ENCODE assay signal across 22 mouse cellular contexts in the genomic region with DNA sequence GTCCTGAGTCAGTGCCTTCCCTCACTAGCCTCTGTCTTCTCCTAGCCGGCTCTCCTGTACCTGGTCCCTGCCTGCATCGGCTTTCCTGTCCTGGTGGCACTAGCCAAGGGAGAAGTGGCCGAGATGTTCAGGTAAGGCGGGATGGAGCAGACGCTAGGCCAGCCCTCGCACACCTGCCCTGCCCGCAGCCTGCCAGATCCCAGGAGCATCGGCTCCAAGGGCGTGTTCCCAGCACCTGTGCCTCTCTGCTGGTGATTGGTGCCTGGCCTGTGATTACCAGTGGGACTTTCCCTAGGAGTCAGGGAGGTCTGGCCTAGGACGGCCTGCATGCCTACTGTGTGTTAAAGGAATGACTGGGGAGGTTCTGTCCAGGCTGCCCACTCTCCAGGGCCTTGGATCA. TPM values are rescaled to one million over a fixed set of nuclear protein-coding genes. Genes with fewer than 3 reads are reported as not detected.
DNase-seq lines count a peak whose midpoint lies in the region; ATAC-seq and TF ChIP-seq lines count a peak whose summit lies in the region.
"Had no signal": no experiment of that assay in that cellular context is flagged by ENCODE, and none has a peak within 500 bp of the region (broad histone marks: within the 10 kb centered on the region; RNA-seq: fewer than 3 reads in every experiment).

No protein-coding gene starts in this region.

- H3K36me3 ChIP-seq in intestine, embryonic 15.5 days = peaks cover 74% of the 10 kb centered on the region
- H3K36me3 ChIP-seq in intestine, postnatal 0 days (ENCODE audit: control insufficient read depth, insufficient read depth) = peaks cover 88% of the 10 kb centered on the region
- peaks cover 100% of the 10 kb centered on the region for H3K36me3 ChIP-seq in embryonic facial prominence, embryonic 10.5 days (replicated peaks)
- H3K36me3 ChIP-seq in stomach, embryonic 16.5 days (ENCODE audit: control insufficient read depth, insufficient read depth, low read length) = peaks cover 24% of the 10 kb centered on the region

- 0 out of 2 replicates have a peak, but pooled peaks cover 4% of the 10 kb centered on the region for H3K4me1 ChIP-seq in intestine, embryonic 15.5 days (replicated peaks)
- H3K4me1 ChIP-seq in intestine, postnatal 0 days (replicated peaks; ENCODE audit: control insufficient read depth, insufficient read depth, low read length) = no peaks in the 10 kb centered on the region
- peaks cover 30% of the 10 kb centered on the region for H3K4me1 ChIP-seq in embryonic facial prominence, embryonic 10.5 days
- 0 out of 2 replicates have a peak, but pooled peaks cover 6% of the 10 kb centered on the region for H3K4me1 ChIP-seq in stomach, embryonic 16.5 days (ENCODE audit: control insufficient read depth, insufficient read depth, low read length)

- TF ChIP-seq CTCF in intestine, postnatal 0 days (IDR thresholded peaks at IDR 0.05; ENCODE audit: low read depth) = no peak

- H3K9ac ChIP-seq in intestine, embryonic 15.5 days = no peak overlapping the region
- no peak overlapping the region for H3K9ac ChIP-seq in intestine, postnatal 0 days (ENCODE audit: low read depth, low read length)
- H3K9ac ChIP-seq in stomach, embryonic 16.5 days (ENCODE audit: low read length) = no peak overlapping the region
- H3K9ac ChIP-seq: forebrain, postnatal 0 days; hindbrain, embryonic 13.5 days; liver, embryonic 13.5 days had no signal

- no peaks in the 10 kb centered on the region for H3K27me3 ChIP-seq in intestine, embryonic 15.5 days (replicated peaks)
- no peaks in the 10 kb centered on the region for H3K27me3 ChIP-seq in intestine, postnatal 0 days (replicated peaks; ENCODE audit: control insufficient read depth, insufficient read depth, low read length)
- no peaks in the 10 kb centered on the region for H3K27me3 ChIP-seq in embryonic facial prominence, embryonic 10.5 days (replicated peaks; ENCODE audit: low read depth, poor library complexity, severe bottlenecking)
- no peaks in the 10 kb centered on the region for H3K27me3 ChIP-seq in stomach, embryonic 16.5 days (ENCODE audit: control insufficient read depth, insufficient read depth, low read length)
- H3K27me3 ChIP-seq: hindbrain, embryonic 13.5 days; liver, embryonic 13.5 days; midbrain, embryonic 13.5 days had no signal

- no peak overlapping the region for H3K27ac ChIP-seq in intestine, embryonic 15.5 days
- no peak overlapping the region for H3K27ac ChIP-seq in intestine, postnatal 0 days (ENCODE audit: low read depth, low read length)
- 0 out of 2 replicates have a peak overlapping the region, but pooled peaks have one; percentile 21 for H3K27ac ChIP-seq in embryonic facial prominence, embryonic 10.5 days (replicated peaks)
- 0 out of 2 replicates have a peak overlapping the region, but pooled peaks have one; percentile 24 for H3K27ac ChIP-seq in stomach, embryonic 16.5 days (ENCODE audit: low read length)
- H3K27ac ChIP-seq: hindbrain, embryonic 13.5 days; liver, embryonic 13.5 days; midbrain, embryonic 13.5 days had no signal

- no peaks in the 10 kb centered on the region for H3K9me3 ChIP-seq in intestine, embryonic 15.5 days
- no peaks in the 10 kb centered on the region for H3K9me3 ChIP-seq in intestine, postnatal 0 days (ENCODE audit: control insufficient read depth)
- peaks cover 2% of the 10 kb centered on the region; the same call in 1 of the 2 replicates for H3K9me3 ChIP-seq in embryonic facial prominence, embryonic 10.5 days
- no peaks in the 10 kb centered on the region for H3K9me3 ChIP-seq in stomach, embryonic 16.5 days (replicated peaks; ENCODE audit: control insufficient read depth, low read length)
- H3K9me3 ChIP-seq: hindbrain, embryonic 13.5 days; liver, embryonic 13.5 days; midbrain, embryonic 13.5 days had no signal

- ATAC-seq in cerebellum, adult (ENCODE audit: insufficient number of reproducible peaks, low FRiP score, low TSS enrichment) = no peak
- ATAC-seq in intestine, embryonic 15.5 days = 0 out of 2 replicates have a peak, but pooled peaks have one; percentile 6
- no peak; the same call in 1 of the 2 replicates for ATAC-seq in intestine, postnatal 0 days
- no peak for ATAC-seq in stomach, embryonic 16.5 days (ENCODE audit: insufficient read depth, low FRiP score)
- ATAC-seq: forebrain, postnatal 0 days; inflammation-experienced regulatory T-cells, adult 6 months; midbrain, embryonic 13.5 days had no signal

- peak; percentile 63 for DNase-seq in cerebellum, adult 11-12 months
- no peak for DNase-seq in embryonic facial prominence, embryonic 10.5 days (ENCODE audit: low spot score)
- no peak for DNase-seq in thymus, postnatal 0 days (ENCODE audit: low spot score)
- DNase-seq in lung, postnatal 4 days = no peak
- DNase-seq: forebrain, postnatal 0 days; gastrocnemius, postnatal 25 days; heart, adult 18-20 months; kidney, adult 9 months; kidney, postnatal 25 days; liver, embryonic 13.5 days; lung, adult 2 months; lung, postnatal 14 days; right cerebral cortex, adult 18-20 months; right cerebral cortex, postnatal 4 days; thymus, adult 2 months had no signal

- WGBS in intestine, embryonic 15.5 days = 92% methylated on average over 10 of the region's 10 CpGs
- 65% methylated on average over 10 of the region's 10 CpGs for WGBS in intestine, postnatal 0 days
- WGBS in embryonic facial prominence, embryonic 10.5 days = 95% methylated on average over 10 of the region's 10 CpGs
- WGBS in stomach, embryonic 16.5 days = 84% methylated on average over 10 of the region's 10 CpGs

- H3K4me2 ChIP-seq in intestine, embryonic 15.5 days (replicated peaks) = no peak overlapping the region
- H3K4me2 ChIP-seq in intestine, postnatal 0 days (replicated peaks; ENCODE audit: low read depth) = no peak overlapping the region
- H3K4me2 ChIP-seq in stomach, embryonic 16.5 days (ENCODE audit: low read depth, low read length) = no peak overlapping the region
- H3K4me2 ChIP-seq: hindbrain, embryonic 13.5 days; liver, embryonic 13.5 days; midbrain, embryonic 13.5 days had no signal

- H3K4me3 ChIP-seq in intestine, embryonic 15.5 days (replicated peaks) = no peak overlapping the region
- no peak overlapping the region for H3K4me3 ChIP-seq in intestine, postnatal 0 days (ENCODE audit: low read depth, low read length)
- no peak overlapping the region for H3K4me3 ChIP-seq in embryonic facial prominence, embryonic 10.5 days
- H3K4me3 ChIP-seq in stomach, embryonic 16.5 days (replicated peaks; ENCODE audit: low read length) = no peak overlapping the region
- H3K4me3 ChIP-seq: hindbrain, embryonic 13.5 days; liver, embryonic 13.5 days; midbrain, embryonic 13.5 days had no signal

RNA-seq across cellular contexts. Expression of gene Mcts2, which starts 13.3 kb away (rescaled TPM):
- 26.3 and 26.8 TPM in 2 replicates for polyA plus RNA-seq in intestine, embryonic 15.5 days (2015; fragmentation: Nextera tagmentation; extraction: Ambion mirVana)
- 19.0 and 21.5 TPM in 2 replicates for polyA plus RNA-seq in intestine, postnatal 0 days (2015; fragmentation: Nextera tagmentation; extraction: Ambion mirVana)
- 37.6 and 40.2 TPM in 2 replicates for polyA plus RNA-seq in embryonic facial prominence, embryonic 10.5 days (2016; fragmentation: Nextera tagmentation; extraction: Ambion mirVana)
- polyA plus RNA-seq in stomach, embryonic 16.5 days (2015; fragmentation: Nextera tagmentation; extraction: Ambion mirVana) = 24.0 and 25.2 TPM in 2 replicates
- 15.6 and 17.2 TPM in 2 replicates for polyA plus RNA-seq in thymus, postnatal 0 days (2015; fragmentation: Nextera tagmentation; extraction: Ambion mirVana)

RNA-seq across cellular contexts. Expression of gene H13, which starts 30.9 kb away (rescaled TPM):
- polyA plus RNA-seq in intestine, embryonic 15.5 days (2015; fragmentation: Nextera tagmentation; extraction: Ambion mirVana) = 115 and 120 TPM in 2 replicates
- 110 and 111 TPM in 2 replicates for polyA plus RNA-seq in intestine, postnatal 0 days (2015; fragmentation: Nextera tagmentation; extraction: Ambion mirVana)
- 102 and 110 TPM in 2 replicates for polyA plus RNA-seq in embryonic facial prominence, embryonic 10.5 days (2016; fragmentation: Nextera tagmentation; extraction: Ambion mirVana)
- 121 and 128 TPM in 2 replicates for polyA plus RNA-seq in stomach, embryonic 16.5 days (2015; fragmentation: Nextera tagmentation; extraction: Ambion mirVana)
- polyA plus RNA-seq in thymus, postnatal 0 days (2015; fragmentation: Nextera tagmentation; extraction: Ambion mirVana) = 196 and 200 TPM in 2 replicates

RNA-seq across cellular contexts. Expression of gene Id1, which starts 35.9 kb away (rescaled TPM):
- 102 and 116 TPM in 2 replicates for polyA plus RNA-seq in intestine, embryonic 15.5 days (2015; fragmentation: Nextera tagmentation; extraction: Ambion mirVana)
- 76.1 and 92.4 TPM in 2 replicates for polyA plus RNA-seq in intestine, postnatal 0 days (2015; fragmentation: Nextera tagmentation; extraction: Ambion mirVana)
- polyA plus RNA-seq in embryonic facial prominence, embryonic 10.5 days (2016; fragmentation: Nextera tagmentation; extraction: Ambion mirVana) = 161 and 182 TPM in 2 replicates
- polyA plus RNA-seq in stomach, embryonic 16.5 days (2015; fragmentation: Nextera tagmentation; extraction: Ambion mirVana) = 125 and 145 TPM in 2 replicates
- 22.9 and 23.9 TPM in 2 replicates for polyA plus RNA-seq in thymus, postnatal 0 days (2015; fragmentation: Nextera tagmentation; extraction: Ambion mirVana)

RNA-seq across cellular contexts. Expression of gene Cox4i2, which starts 53.8 kb away (rescaled TPM):
- polyA plus RNA-seq in intestine, embryonic 15.5 days (2015; fragmentation: Nextera tagmentation; extraction: Ambion mirVana) = 12.2 and 14.2 TPM in 2 replicates
- polyA plus RNA-seq in intestine, postnatal 0 days (2015; fragmentation: Nextera tagmentation; extraction: Ambion mirVana) = 9.3 and 9.5 TPM in 2 replicates
- polyA plus RNA-seq in embryonic facial prominence, embryonic 10.5 days (2016; fragmentation: Nextera tagmentation; extraction: Ambion mirVana) = 9.9 and 10.1 TPM in 2 replicates
- 21.3 and 23.9 TPM in 2 replicates for polyA plus RNA-seq in stomach, embryonic 16.5 days (2015; fragmentation: Nextera tagmentation; extraction: Ambion mirVana)
- 5.6 and 6.5 TPM in 2 replicates for polyA plus RNA-seq in thymus, postnatal 0 days (2015; fragmentation: Nextera tagmentation; extraction: Ambion mirVana)
- polyA plus RNA-seq: inflammation-experienced regulatory T-cells, adult 6 months had no signal

Comparison
In these comparisons a context has a peak if more than half of its experiments do, and no peak if none do; other contexts are left out.
1. H3K27ac ChIP-seq: peak in embryonic facial prominence, embryonic 10.5 days (single experiment) and stomach, embryonic 16.5 days (single experiment); none in intestine, embryonic 15.5 days (single experiment) and intestine, postnatal 0 days (single experiment).